Mouse (Mus musculus) myocyte (in vitro differentiated cells): ENCODE measurements around the gene Cfap73.

ENCODE experiments used
- CEBPB ChIP-seq: IDR thresholded peaks from 2 replicates; pipeline ENCODE4 v1.6.1; 2011; ENCODE audit warnings: mild to moderate bottlenecking, moderate library complexity; ENCODE audit not compliant: poor library complexity, insufficient read depth, severe bottlenecking
- MAX ChIP-seq: IDR thresholded peaks from one replicate; pipeline ENCODE4 v1.6.1; 2011; ENCODE audit warnings: low read depth, mild to moderate bottlenecking, control low read depth
- POLR2A ChIP-seq: IDR thresholded peaks from one replicate; pipeline ENCODE4 v1.6.1; 2011; ENCODE audit warnings: low read depth, mild to moderate bottlenecking, control low read depth, moderate library complexity; ENCODE audit not compliant: insufficient read length
- TCF12 ChIP-seq: IDR thresholded peaks from one replicate; pipeline ENCODE4 v1.6.1; 2011; ENCODE audit warnings: mild to moderate bottlenecking, control low read depth; ENCODE audit not compliant: poor library complexity, insufficient read depth, severe bottlenecking

GRCm38 (mm10) chr5:120609246-120609775 is 24.7 kb downstream of the Cfap73 start:
- TF ChIP-seq MAX (no peak), POLR2A (no peak), TCF12 (no peak), CEBPB (no peak)
